Comparison of ENCODE assay signal across 9 mouse cellular contexts in the genomic region with DNA sequence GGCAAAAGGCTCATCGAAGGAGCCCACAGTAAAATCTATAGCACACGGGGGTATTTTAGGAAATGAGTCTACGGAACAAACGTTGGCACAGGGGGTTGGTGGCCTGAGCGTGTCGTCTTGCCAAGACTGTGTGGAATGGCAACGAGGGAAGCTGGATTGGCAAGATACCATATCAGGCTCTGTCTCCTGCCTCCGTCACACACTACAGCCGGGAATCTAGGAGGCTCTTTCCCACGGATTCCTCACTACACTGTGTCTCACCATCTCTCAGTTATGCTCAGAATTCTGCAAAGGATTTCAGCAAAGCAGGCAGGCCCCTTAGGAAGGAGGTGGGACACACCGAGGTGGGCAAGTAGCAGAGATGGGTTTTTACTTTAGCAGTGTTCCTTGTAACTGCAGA.
"Had no signal": no experiment of that assay in that cellular context is flagged by ENCODE, and none has a peak within 500 bp of the region (broad histone marks: within the 10 kb centered on the region; RNA-seq: fewer than 3 reads in every experiment).

No protein-coding gene starts in this region.

- DNase-seq: kidney, postnatal 36 days; left cerebral cortex, postnatal 4 days; lung, adult 18-20 months; thymus, postnatal 4 days had no signal

- H3K9me3 ChIP-seq: limb, embryonic 13.5 days; midbrain, embryonic 12.5 days had no signal

- H3K9ac ChIP-seq: limb, embryonic 13.5 days; liver, embryonic 14.5 days; midbrain, embryonic 12.5 days had no signal

- H3K4me3 ChIP-seq: limb, embryonic 13.5 days; midbrain, embryonic 12.5 days had no signal

- H3K4me2 ChIP-seq: limb, embryonic 13.5 days; midbrain, embryonic 12.5 days had no signal

- H3K27ac ChIP-seq: kidney, postnatal 0 days; limb, embryonic 13.5 days; liver, embryonic 14.5 days; midbrain, embryonic 12.5 days; stomach, postnatal 0 days had no signal

- H3K36me3 ChIP-seq: limb, embryonic 13.5 days; midbrain, embryonic 12.5 days had no signal
